Mouse (Mus musculus): Measurements from ENCODE around the gene C2cd5. TPM values are rescaled to one million over a fixed set of nuclear protein-coding genes. Genes with fewer than 3 reads are reported as not detected.

C2cd5 gene
- total and polyA plus RNA-seq, 3 experiments = 19.1 to 22.3 (median 19.7) TPM

DNA sequence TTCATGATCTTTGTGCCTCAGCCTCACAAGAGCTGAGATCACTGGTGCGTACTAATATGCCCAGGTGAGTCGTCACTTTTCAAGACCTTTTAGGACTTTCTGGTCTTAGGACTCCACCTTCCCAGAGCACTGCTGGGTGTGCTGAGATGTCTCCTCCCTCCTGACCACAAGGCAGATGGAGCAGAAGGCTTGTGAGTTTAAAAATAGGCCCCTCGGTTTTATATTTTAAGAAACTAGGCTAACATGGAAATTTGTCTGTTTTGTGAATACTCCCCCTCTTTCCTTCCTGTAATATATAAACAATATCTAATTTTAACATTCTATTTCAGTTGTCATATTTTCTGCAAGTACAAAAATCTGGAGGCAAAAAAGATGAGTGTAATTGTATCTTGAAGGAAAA lies 5.8 kb upstream of the C2cd5 start:
- Histone ChIP-seq H3K27me3 (replicated peaks) (no peaks in the 10 kb centered on the region), H3K4me1 (ENCODE audit: control insufficient read depth in 1 of 2, insufficient read depth in 2 of 2) (peaks cover 2 to 22% of the 10 kb centered on the region in 2 experiments; a peak in 2 of 4 replicates), H3K9ac (ENCODE audit: insufficient read depth, low read depth) (no peak overlapping the region), H3K4me3 (replicated peaks in 1 of 3; ENCODE audit: low read depth in 2 of 3, low read length in 2 of 3, poor library complexity in 1 of 3) (no peak overlapping the region), H3K27ac (ENCODE audit: insufficient read depth, low read depth) (no peak overlapping the region), H3K4me2 (ENCODE audit: insufficient read depth, low read depth, poor library complexity, severe bottlenecking) (no peak overlapping the region), H3K9me3 (replicated peaks; ENCODE audit: low read length) (peaks cover 4% of the 10 kb centered on the region), H3K36me3 (replicated peaks in 1 of 2; ENCODE audit: control insufficient read depth in 1 of 2, insufficient read depth in 1 of 2, low read length in 1 of 2) (no peaks in the 10 kb centered on the region), H3K79me2 (replicated peaks; ENCODE audit: control insufficient read depth, extremely low read depth, insufficient read depth, poor library complexity, severe bottlenecking) (no peaks in the 10 kb centered on the region)
- in situ Hi-C loops (cut with MboI; ENCODE audit: low pct_ligation_motif_present, low pct_unique_long_range_greater_than_20kb, low sequenced_read_pairs) (no loop called here), dilution Hi-C loops (cut with MboI; ENCODE audit: extremely low pct_ligation_motif_present, extremely low pct_unique_long_range_greater_than_20kb, low sequenced_read_pairs) (no loop called here)
- TF ChIP-seq ELF1 (IDR thresholded peaks at IDR 0.05; ENCODE audit: low read depth, low read length) (no peak), MEF2A (IDR thresholded peaks at IDR 0.05; ENCODE audit: borderline replicate concordance, low read depth, low read length) (no peak), ETS1 (conservative IDR thresholded peaks at IDR 0.05; ENCODE audit: low read depth, low read length) (no peak), MAZ (IDR thresholded peaks at IDR 0.05; ENCODE audit: low read depth, low read length) (no peak), MAFK (IDR thresholded peaks at IDR 0.05; ENCODE audit: insufficient replicate concordance, low read length) (no peak), POLR2AphosphoS2 (IDR thresholded peaks at IDR 0.05; ENCODE audit: low read depth, low read length) (no peak), JUND (conservative IDR thresholded peaks at IDR 0.05; ENCODE audit: low read depth, low read length) (no peak), UBTF (IDR thresholded peaks at IDR 0.05; ENCODE audit: low read depth, low read length) (no peak), MAX (IDR thresholded peaks at IDR 0.05; ENCODE audit: low read length) (no peak), RCOR1 (conservative IDR thresholded peaks at IDR 0.05; ENCODE audit: low read depth, low read length) (no peak)
- no peak for DNase-seq (ENCODE audit: extremely low read depth)

DNA sequence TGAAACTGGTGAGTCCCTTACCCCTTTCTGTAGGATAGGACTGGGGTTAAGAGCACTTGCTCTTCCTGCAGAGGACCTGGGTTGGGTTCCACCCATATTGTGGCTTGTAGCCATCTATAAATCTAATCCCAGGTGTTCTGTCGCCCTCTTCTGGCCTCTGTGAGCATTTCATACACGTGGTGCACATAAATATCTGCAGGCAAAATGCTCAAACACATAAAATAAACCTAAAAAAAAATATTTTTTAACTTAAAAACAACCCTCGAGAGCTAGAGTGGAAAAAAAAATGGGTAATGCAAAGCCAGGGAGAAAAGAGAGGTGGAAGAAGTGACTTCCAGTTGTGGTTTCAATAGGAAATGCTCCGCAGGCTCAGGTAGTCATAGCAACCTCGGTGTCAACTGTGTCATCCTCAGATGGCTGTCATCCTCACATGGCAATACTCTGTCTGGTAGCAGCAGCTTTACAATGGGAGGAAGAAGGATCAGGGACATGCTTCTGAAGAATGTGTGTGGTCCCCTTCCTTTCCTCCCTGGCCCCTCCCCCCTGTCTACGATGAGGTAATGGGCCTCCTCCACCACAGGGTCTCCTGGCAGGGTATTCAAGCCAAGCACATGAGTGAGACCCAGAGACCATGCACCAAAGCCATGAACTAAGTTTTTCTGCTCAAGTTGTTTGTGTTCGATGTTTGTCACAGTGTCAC lies 4.2 kb upstream of the C2cd5 start:
- in situ Hi-C loops (cut with MboI; ENCODE audit: low pct_ligation_motif_present, low pct_unique_long_range_greater_than_20kb, low sequenced_read_pairs) = no loop called here
- dilution Hi-C loops (cut with MboI; ENCODE audit: extremely low pct_ligation_motif_present, extremely low pct_unique_long_range_greater_than_20kb, low sequenced_read_pairs) = no loop called here

More for the DNA sequence above, 4.2 kb upstream of the C2cd5 start:
- H3K4me2 ChIP-seq (ENCODE audit: insufficient read depth, low read depth, poor library complexity, severe bottlenecking) = no peak overlapping the region
- H3K79me2 ChIP-seq (replicated peaks; ENCODE audit: control insufficient read depth, extremely low read depth, insufficient read depth, poor library complexity, severe bottlenecking) = no peaks in the 10 kb centered on the region
- no peak overlapping the region for H3K9ac ChIP-seq (ENCODE audit: insufficient read depth, low read depth)
- H3K27me3 ChIP-seq (replicated peaks) = no peaks in the 10 kb centered on the region
- H3K4me1 ChIP-seq (ENCODE audit: control insufficient read depth in 1 of 2, insufficient read depth in 2 of 2) = peaks cover 0 to 15% of the 10 kb centered on the region in 2 experiments; a peak in 2 of 4 replicates
- H3K36me3 ChIP-seq (replicated peaks in 1 of 2; ENCODE audit: control insufficient read depth in 1 of 2, insufficient read depth in 1 of 2, low read length in 1 of 2) = no peaks in the 10 kb centered on the region
- peaks cover 4% of the 10 kb centered on the region for H3K9me3 ChIP-seq (replicated peaks; ENCODE audit: low read length)
- H3K4me3 ChIP-seq (replicated peaks in 1 of 3; ENCODE audit: low read depth in 2 of 3, low read length in 2 of 3, poor library complexity in 1 of 3) = no peak overlapping the region
- TF ChIP-seq RAD21 (IDR thresholded peaks at IDR 0.05; ENCODE audit: low read depth, low read length) (peak; percentile 22; the same call in 1 of the 2 replicates), CTCF (conservative IDR thresholded peaks at IDR 0.05 in 1 of 2, IDR thresholded peaks at IDR 0.05 in 1 of 2; ENCODE audit: low read depth in 2 of 2, low read length in 2 of 2) (peak in 1 of 2 experiments; percentile 43; a peak in 2 of 4 replicates), MAFK (IDR thresholded peaks at IDR 0.05; ENCODE audit: insufficient replicate concordance, low read length) (no peak)
- DNase-seq (ENCODE audit: extremely low read depth) = peak; percentile 21
- H3K27ac ChIP-seq (ENCODE audit: insufficient read depth, low read depth) = no peak overlapping the region

Data from CH12.LX (cell line).